In genomic region chr19:44626261-44626660, GRCm38 (mm10) we compare ENCODE assay signal across 28 mouse cellular contexts.
"Had no signal": no experiment of that assay in that cellular context is flagged by ENCODE, and none has a peak within 500 bp of the region (broad histone marks: within the 10 kb centered on the region; RNA-seq: fewer than 3 reads in every experiment).

No protein-coding gene starts in this region.

- H3K36me3 ChIP-seq: embryonic facial prominence, embryonic 10.5 days; embryonic facial prominence, embryonic 12.5 days; embryonic facial prominence, embryonic 13.5 days; embryonic facial prominence, embryonic 15.5 days; forebrain, embryonic 10.5 days; forebrain, embryonic 12.5 days; forebrain, embryonic 15.5 days had no signal

- H3K9ac ChIP-seq: embryonic facial prominence, embryonic 12.5 days; embryonic facial prominence, embryonic 13.5 days; embryonic facial prominence, embryonic 15.5 days; forebrain, embryonic 12.5 days; forebrain, embryonic 13.5 days; forebrain, embryonic 15.5 days; forebrain, postnatal 0 days had no signal

- DNase-seq: cerebellum, adult 18-20 months; cerebellum, adult 2 months; cerebellum, adult 8-10 months; cerebellum, adult 9-10 months; cerebellum, adult 9-11 months; cerebellum, postnatal 10 days; cerebellum, postnatal 14 days; cerebellum, postnatal 25 days; cerebellum, postnatal 36 days; embryo, embryonic 11 days; forebrain, postnatal 0 days; gastrocnemius, adult 2 months; gastrocnemius, postnatal 10 days; gastrocnemius, postnatal 14 days; gastrocnemius, postnatal 25 days; gastrocnemius, postnatal 36 days; heart, adult 2 months had no signal

- H3K27ac ChIP-seq: embryonic facial prominence, embryonic 10.5 days; embryonic facial prominence, embryonic 12.5 days; embryonic facial prominence, embryonic 13.5 days; embryonic facial prominence, embryonic 15.5 days; forebrain, embryonic 10.5 days; forebrain, embryonic 12.5 days; forebrain, embryonic 13.5 days; forebrain, embryonic 15.5 days; gastrocnemius, adult 2 months; heart, adult 2 months had no signal

- H3K9me3 ChIP-seq: embryonic facial prominence, embryonic 10.5 days; embryonic facial prominence, embryonic 12.5 days; embryonic facial prominence, embryonic 13.5 days; embryonic facial prominence, embryonic 15.5 days; forebrain, embryonic 10.5 days; forebrain, embryonic 12.5 days; forebrain, embryonic 13.5 days; forebrain, embryonic 15.5 days had no signal

- ATAC-seq: forebrain, embryonic 13.5 days; forebrain, embryonic 14.5 days; forebrain, embryonic 15.5 days; forebrain, embryonic 16.5 days; forebrain, postnatal 0 days had no signal

- H3K4me1 ChIP-seq: embryonic facial prominence, embryonic 12.5 days; embryonic facial prominence, embryonic 15.5 days; forebrain, embryonic 12.5 days; forebrain, embryonic 13.5 days; forebrain, embryonic 15.5 days had no signal

- H3K4me2 ChIP-seq: embryonic facial prominence, embryonic 12.5 days; embryonic facial prominence, embryonic 13.5 days; embryonic facial prominence, embryonic 15.5 days; forebrain, embryonic 12.5 days; forebrain, embryonic 13.5 days; forebrain, embryonic 15.5 days had no signal

- H3K4me3 ChIP-seq: embryonic facial prominence, embryonic 10.5 days; embryonic facial prominence, embryonic 12.5 days; embryonic facial prominence, embryonic 13.5 days; embryonic facial prominence, embryonic 15.5 days; erythroblast, embryonic 14.5 days; forebrain, embryonic 10.5 days; forebrain, embryonic 12.5 days; forebrain, embryonic 13.5 days; forebrain, embryonic 15.5 days; gastrocnemius, adult 2 months; heart, adult 2 months had no signal

- H3K27me3 ChIP-seq: forebrain, embryonic 15.5 days had no signal
